Mouse (Mus musculus) CD4-positive, CD25-positive, alpha-beta regulatory T cell, adult 9 weeks (primary cell): ENCODE data around the gene Gpr45. TPM values are rescaled to one million over a fixed set of nuclear protein-coding genes. Genes with fewer than 3 reads are reported as not detected.

ENCODE experiments used
- polyA plus RNA-seq: library from polyadenylated mRNA; unstranded; fragments of 100-300 nt; shearing (Covaris generic); gene quantifications from one replicate; pipeline ENCODE4 v1.2.1, GENCODE M21; 2017

Gene Gpr45
- 0.97 TPM for polyA plus RNA-seq

DNA sequence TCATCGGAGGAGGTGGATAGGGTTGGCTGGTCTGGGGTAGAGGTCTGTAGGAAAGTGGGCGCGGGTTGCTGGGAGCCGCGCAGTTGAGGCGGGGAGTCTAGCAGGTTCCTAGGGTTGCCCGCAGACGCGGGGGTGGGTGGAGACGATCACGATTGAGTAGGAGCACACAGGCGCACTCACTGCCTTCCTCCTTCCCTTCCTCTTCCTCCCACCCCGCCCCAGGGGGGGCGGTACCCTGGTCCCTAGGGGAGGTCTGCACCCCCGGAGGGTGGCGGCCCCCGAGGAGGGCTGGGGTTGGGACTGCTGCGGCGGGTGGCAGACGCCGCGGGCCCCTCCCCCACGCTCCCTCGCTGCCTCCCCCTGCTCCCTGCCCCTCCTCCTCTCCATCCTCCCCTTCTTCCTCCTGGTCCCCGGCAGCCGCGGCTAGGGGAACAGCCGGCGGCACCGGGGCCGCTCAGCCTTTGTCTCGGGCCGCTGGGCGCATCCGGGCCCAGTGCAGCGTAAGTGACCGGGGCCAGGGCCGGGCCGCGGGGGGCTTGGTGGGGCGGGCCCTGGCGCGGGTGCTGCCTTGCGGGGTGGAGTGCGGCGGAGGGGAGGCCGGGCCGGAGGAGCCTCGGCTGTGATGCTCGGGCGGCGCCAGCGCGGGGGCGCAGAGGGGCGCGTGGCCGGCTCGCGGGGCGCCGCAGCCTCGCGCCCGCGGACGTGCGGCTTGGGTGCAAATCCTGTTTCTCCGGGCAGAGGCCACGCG, at the start of gene Gpr45:
Gene Gpr45, plus strand, starts transcription at position 139 of the 748 bp plus-strand sequence.

Other genes with a start within 250 kb of the Gpr45 start
- 62.8 TPM for gene Mrps9, start 101.6 kb upstream of the Gpr45 start, polyA plus RNA-seq
- gene Tgfbrap1, start 145.8 kb downstream of the Gpr45 start, polyA plus RNA-seq = 9.8 TPM
- gene AI597479, start 145.8 kb downstream of the Gpr45 start, polyA plus RNA-seq = 26.2 TPM
- 4.0 TPM for gene Fhl2, start 244.1 kb downstream of the Gpr45 start, polyA plus RNA-seq